Mouse (Mus musculus) duodenum, adult 2 months (tissue): ENCODE measurements around the gene BC052040. TPM values are rescaled to one million over a fixed set of nuclear protein-coding genes. Genes with fewer than 3 reads are reported as not detected.

Experiments used
- polyA plus RNA-seq: library from polyadenylated mRNA; depleted of rRNA; stranded (reverse); fragments of >200 nt; gene quantifications from 2 replicates; pipeline ENCODE4 v1.2.3, GENCODE M21; 2012; ENCODE audit warnings: low replicate concordance; rRNA removed

BC052040 gene
- 0.72 and 0.92 TPM in 2 replicates for polyA plus RNA-seq

DNA sequence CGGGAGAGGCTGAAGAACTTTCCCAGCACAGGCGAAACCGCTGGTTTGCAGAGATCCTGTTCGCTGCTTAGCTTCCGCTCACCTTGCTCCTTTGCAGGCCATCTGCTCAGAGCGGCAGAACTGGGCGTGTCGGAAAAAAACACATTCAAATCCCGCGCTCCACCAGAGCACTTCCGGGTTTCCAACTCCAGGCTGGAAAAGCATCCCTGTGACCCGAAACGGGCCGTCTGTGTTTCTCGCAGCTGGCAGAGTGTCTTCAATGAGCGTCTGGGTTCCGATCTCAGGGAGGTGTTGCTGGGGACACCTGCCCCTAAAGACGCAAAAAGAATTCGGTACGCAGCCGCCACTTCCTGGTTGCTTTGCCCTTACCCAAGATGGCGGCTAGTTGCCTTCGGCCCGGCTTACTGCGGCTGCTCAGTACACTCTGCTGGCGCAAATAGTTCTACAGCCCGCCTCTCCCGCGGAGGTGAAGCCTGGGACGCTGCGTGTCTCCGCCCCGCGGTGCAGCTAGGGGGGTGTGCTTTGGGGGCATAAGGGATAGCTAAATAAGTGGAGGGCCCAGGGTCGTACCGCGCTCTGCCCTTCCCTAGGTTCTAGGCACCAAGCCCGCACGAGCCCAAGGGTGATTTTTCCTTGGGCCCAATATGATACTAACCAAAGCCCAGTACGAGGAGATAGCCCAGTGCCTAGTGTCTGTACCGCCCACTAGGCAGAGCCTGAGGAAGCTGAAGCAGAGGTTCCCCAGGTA is at the start of gene BC052040:
Gene BC052040 (plus strand): TSS at position 476 of the 748 bp plus-strand sequence.

